Mouse (Mus musculus): ENCODE results near the gene Rsbn1l. TPM values are rescaled to one million over a fixed set of nuclear protein-coding genes. Genes with fewer than 3 reads are reported as not detected.

Gene Rsbn1l
- polyA plus RNA-seq, 1 experiment from 2014 or later, result 5.8 TPM

- WGBS, result 98% methylated on average over 2 of the region's 2 CpGs
- ATAC-seq, result no peak
- Histone ChIP-seq H3K27me3 (no peaks in the 10 kb centered on the region), H3K9ac (no peak overlapping the region), H3K27ac (no peak overlapping the region), H3K9me3 (replicated peaks) (no peaks in the 10 kb centered on the region), H3K4me3 (no peak overlapping the region), H3K4me2 (no peak overlapping the region), H3K36me3 (ENCODE audit: poor library complexity, severe bottlenecking) (no peaks in the 10 kb centered on the region), H3K4me1 (peaks cover 3% of the 10 kb centered on the region; the same call in 1 of the 2 replicates)
Observed at GRCm38 (mm10) chr5:20847010-20847409, 109.2 kb downstream of the Rsbn1l start.

GRCm38 (mm10) chr5:20843816-20844215 lies 112.4 kb downstream of the Rsbn1l start:
- H3K27ac ChIP-seq, result no peak overlapping the region
- no peaks in the 10 kb centered on the region for H3K9me3 ChIP-seq (replicated peaks)
- H3K27me3 ChIP-seq, result no peaks in the 10 kb centered on the region
- H3K36me3 ChIP-seq (ENCODE audit: poor library complexity, severe bottlenecking), result no peaks in the 10 kb centered on the region
- 48% methylated on average over 2 of the region's 2 CpGs for WGBS
- peaks cover 10% of the 10 kb centered on the region; the same call in 1 of the 2 replicates for H3K4me1 ChIP-seq
- H3K9ac ChIP-seq, result no peak overlapping the region
- no peak overlapping the region for H3K4me3 ChIP-seq
- peak; percentile 76 for ATAC-seq
- no peak overlapping the region for H3K4me2 ChIP-seq

- peak; percentile 78 for ATAC-seq
- 100% methylated on average over 1 of the region's 3 CpGs for WGBS
- Histone ChIP-seq H3K4me2 (no peak overlapping the region), H3K36me3 (ENCODE audit: poor library complexity, severe bottlenecking) (no peaks in the 10 kb centered on the region), H3K9ac (no peak overlapping the region), H3K4me1 (peaks cover 10% of the 10 kb centered on the region; the same call in 1 of the 2 replicates), H3K4me3 (no peak overlapping the region), H3K9me3 (replicated peaks) (no peaks in the 10 kb centered on the region), H3K27me3 (no peaks in the 10 kb centered on the region), H3K27ac (no peak overlapping the region)
Observed at GRCm38 (mm10) chr5:20843405-20843804, 112.8 kb downstream of the Rsbn1l start.

Other genes with a start within 250 kb of the Rsbn1l start
- 20.7 and 22.5 TPM in 2 replicates for gene Phtf2, start 74.3 kb downstream of the Rsbn1l start, polyA plus RNA-seq (2015; fragmentation: Nextera tagmentation; extraction: Ambion mirVana)
- gene Tmem60, start 74.2 kb downstream of the Rsbn1l start, polyA plus RNA-seq (2015; fragmentation: Nextera tagmentation; extraction: Ambion mirVana), result 66.8 and 69.4 TPM in 2 replicates
- gene Ptpn12, start 99.5 kb upstream of the Rsbn1l start, polyA plus RNA-seq (2015; fragmentation: Nextera tagmentation; extraction: Ambion mirVana), result 30.1 and 31.1 TPM in 2 replicates
- gene Gsap, start 229.9 kb upstream of the Rsbn1l start, polyA plus RNA-seq (2015; fragmentation: Nextera tagmentation; extraction: Ambion mirVana), result 5.0 and 6.5 TPM in 2 replicates